Mouse (Mus musculus): Measurements from ENCODE around the gene Gabrb2. TPM values are rescaled to one million over a fixed set of nuclear protein-coding genes. Genes with fewer than 3 reads are reported as not detected.

Gene Gabrb2
- polyA plus RNA-seq, 1 experiment from 2014 or later, result 1.5 TPM

DNA sequence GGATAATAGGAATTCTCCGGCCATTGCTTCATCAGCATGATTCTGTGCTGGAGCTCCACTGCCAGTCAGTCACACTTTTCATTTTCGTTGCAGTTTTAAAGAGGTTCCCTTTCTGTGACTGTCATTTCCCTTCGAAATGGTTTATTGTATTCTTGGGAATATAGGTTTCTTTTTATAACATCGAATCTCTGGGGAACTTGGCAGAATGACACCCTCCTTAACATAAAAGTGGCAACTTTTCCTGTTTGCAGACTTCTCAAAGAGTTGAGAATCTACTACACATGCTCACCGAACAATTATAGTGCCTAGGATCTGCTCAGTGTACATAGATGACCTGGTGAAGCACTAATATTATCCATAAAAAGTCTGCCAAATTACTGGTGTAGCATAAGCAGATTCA is 146.5 kb downstream of the Gabrb2 start:
- H3K27ac ChIP-seq, result no peak overlapping the region
- H3K27me3 ChIP-seq (replicated peaks), result no peaks in the 10 kb centered on the region
- no peak overlapping the region for H3K9ac ChIP-seq
- no peaks in the 10 kb centered on the region for H3K4me1 ChIP-seq (replicated peaks)
- 89% methylated on average over 5 of the region's 5 CpGs for WGBS
- no peak overlapping the region for H3K4me2 ChIP-seq (replicated peaks)
- H3K36me3 ChIP-seq, result no peaks in the 10 kb centered on the region
- H3K9me3 ChIP-seq, result no peaks in the 10 kb centered on the region
- ATAC-seq, result no peak
- H3K4me3 ChIP-seq (replicated peaks), result no peak overlapping the region

DNA sequence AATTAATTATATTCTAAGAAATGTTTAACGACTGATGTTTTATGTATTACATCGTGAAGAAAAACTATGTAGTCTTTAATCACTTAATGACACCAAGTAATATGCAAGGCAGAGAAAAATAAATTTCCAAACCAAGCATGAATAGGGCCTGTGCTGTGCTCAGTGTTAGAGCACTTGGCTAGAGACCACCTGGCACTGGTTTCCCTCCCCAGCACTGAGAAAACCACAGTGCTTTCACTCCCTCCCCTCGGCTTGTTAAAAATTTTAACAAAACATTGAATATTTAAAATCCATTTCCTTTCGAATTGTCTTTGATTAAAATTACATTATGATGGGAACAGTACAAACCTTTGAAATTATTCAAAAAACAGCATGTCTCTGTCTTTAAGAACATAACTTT is 151.9 kb downstream of the Gabrb2 start:
- no peak for ATAC-seq
- H3K9ac ChIP-seq, result no peak overlapping the region
- WGBS, result 71% methylated on average over 4 of the region's 4 CpGs
- H3K4me2 ChIP-seq (replicated peaks), result no peak overlapping the region
- no peaks in the 10 kb centered on the region for H3K27me3 ChIP-seq (replicated peaks)
- H3K27ac ChIP-seq, result no peak overlapping the region
- H3K9me3 ChIP-seq, result no peaks in the 10 kb centered on the region
- H3K4me3 ChIP-seq (replicated peaks), result no peak overlapping the region
- H3K36me3 ChIP-seq, result no peaks in the 10 kb centered on the region
- H3K4me1 ChIP-seq (replicated peaks), result no peaks in the 10 kb centered on the region

DNA sequence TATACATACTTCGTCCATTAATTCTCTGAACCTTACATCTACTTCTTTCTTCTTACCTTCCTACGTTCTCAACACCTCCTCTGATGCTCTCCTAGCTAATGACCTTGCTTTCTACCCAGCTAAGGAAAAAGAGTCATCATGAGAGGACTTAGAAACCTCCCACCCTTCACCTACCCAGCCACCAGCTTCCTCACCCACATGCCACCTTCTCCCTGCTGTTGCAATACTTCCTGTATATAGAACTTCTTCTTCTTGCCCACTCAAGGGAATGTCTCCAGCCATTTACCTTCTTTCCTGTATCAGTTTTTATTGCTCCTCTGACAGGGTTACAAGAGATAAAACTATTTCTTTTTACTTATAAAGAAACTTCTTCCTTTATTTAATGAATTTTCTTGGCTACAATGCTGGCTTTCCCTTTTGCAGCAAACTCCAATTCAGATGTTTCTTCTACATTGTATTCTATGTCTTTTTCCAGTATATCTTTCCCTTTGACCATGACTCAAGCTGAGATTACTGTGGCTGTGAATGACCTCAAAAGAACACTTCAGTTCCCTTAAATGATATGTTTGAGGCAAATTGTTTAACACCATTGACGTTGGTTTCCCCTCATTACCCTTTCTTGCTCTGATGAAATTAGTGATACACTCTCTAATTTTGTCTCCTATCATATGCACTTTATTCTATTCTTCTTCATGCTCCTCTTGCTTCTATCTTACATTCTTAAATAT is 155.8 kb downstream of the Gabrb2 start:
- ATAC-seq, result no peak
- Histone ChIP-seq H3K27ac (no peak overlapping the region), H3K4me3 (replicated peaks) (no peak overlapping the region), H3K4me2 (replicated peaks) (no peak overlapping the region), H3K27me3 (replicated peaks) (no peaks in the 10 kb centered on the region), H3K4me1 (replicated peaks) (no peaks in the 10 kb centered on the region), H3K36me3 (no peaks in the 10 kb centered on the region), H3K9me3 (no peaks in the 10 kb centered on the region), H3K9ac (no peak overlapping the region)
- 83% methylated on average over 3 of the region's 3 CpGs for WGBS

DNA sequence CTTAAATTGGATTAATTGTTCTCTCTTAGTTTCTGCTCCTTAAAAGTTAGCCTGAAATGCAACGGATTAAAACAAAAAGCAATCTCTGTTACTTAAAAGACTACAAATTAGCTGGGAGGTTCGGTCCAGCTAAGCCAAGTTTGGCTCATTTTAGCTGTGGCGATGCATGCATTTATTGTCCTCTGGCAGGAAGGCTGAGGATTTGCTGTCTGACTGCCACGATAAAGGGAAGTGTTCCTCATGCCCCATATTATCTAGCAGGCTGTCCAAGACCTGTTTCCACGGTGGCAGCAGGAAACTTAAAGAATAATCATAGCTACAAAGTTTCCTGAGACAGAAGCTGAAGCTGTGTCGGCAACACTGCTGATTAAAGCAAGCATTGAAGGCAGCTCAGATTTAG is 160.2 kb downstream of the Gabrb2 start:
- Histone ChIP-seq H3K27me3 (replicated peaks) (no peaks in the 10 kb centered on the region), H3K4me2 (replicated peaks) (no peak overlapping the region), H3K4me3 (replicated peaks) (no peak overlapping the region), H3K36me3 (no peaks in the 10 kb centered on the region), H3K27ac (no peak overlapping the region), H3K9ac (no peak overlapping the region), H3K9me3 (no peaks in the 10 kb centered on the region), H3K4me1 (replicated peaks) (no peaks in the 10 kb centered on the region)
- ATAC-seq, result no peak
- WGBS, result 65% methylated on average over 6 of the region's 6 CpGs

DNA sequence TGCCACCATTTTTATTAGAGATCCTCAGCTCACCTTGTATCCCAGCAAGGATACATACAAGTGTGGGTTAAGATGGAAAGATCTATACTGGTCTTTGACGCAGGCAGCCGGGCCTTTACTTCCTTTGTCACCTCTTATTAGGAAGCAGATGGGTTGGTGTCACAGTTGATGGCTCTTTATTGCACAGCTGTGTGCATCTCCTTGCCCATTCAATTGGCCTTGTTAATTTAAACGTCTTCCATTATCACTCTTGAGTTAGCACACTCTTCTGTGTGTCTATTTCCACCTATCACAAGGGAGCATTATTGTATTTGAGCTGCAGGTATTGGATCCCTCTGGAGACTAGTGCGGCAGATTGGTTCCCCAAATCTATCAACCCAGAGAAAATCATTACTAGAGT is 161.6 kb downstream of the Gabrb2 start:
- H3K4me1 ChIP-seq (replicated peaks), result no peaks in the 10 kb centered on the region
- 73% methylated on average over 4 of the region's 4 CpGs for WGBS

DNA sequence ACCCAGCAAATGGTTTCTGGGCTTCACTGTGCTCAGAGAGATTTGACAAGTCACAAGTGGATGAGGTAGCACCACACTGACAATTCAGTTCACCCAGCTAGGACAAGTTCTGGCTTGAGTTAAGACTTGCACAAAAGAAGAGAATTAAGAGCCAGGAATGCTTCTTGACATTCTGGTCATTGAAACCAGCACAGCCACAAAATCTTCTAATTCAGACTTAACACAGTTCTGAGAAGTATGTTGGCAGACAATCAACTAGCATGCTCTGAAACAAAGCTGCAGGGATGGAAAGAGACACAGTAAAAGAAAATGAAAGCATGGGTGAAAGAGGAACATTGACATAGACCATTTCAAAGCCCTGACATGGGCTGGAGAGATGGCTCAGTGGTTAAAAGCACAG is 162.2 kb downstream of the Gabrb2 start:
- H3K27ac ChIP-seq, result no peak overlapping the region
- no peaks in the 10 kb centered on the region for H3K36me3 ChIP-seq
- no peaks in the 10 kb centered on the region for H3K27me3 ChIP-seq (replicated peaks)
- H3K9me3 ChIP-seq, result no peaks in the 10 kb centered on the region
- no peak overlapping the region for H3K4me2 ChIP-seq (replicated peaks)
- H3K4me3 ChIP-seq (replicated peaks), result no peak overlapping the region
- H3K9ac ChIP-seq, result no peak overlapping the region
- no peaks in the 10 kb centered on the region for H3K4me1 ChIP-seq (replicated peaks)
- no peak for ATAC-seq

More for the DNA sequence above, 161.6 kb downstream of the Gabrb2 start:
- no peaks in the 10 kb centered on the region for H3K27me3 ChIP-seq (replicated peaks)
- no peak overlapping the region for H3K9ac ChIP-seq
- H3K36me3 ChIP-seq, result no peaks in the 10 kb centered on the region
- ATAC-seq, result no peak
- H3K9me3 ChIP-seq, result no peaks in the 10 kb centered on the region
- H3K4me2 ChIP-seq (replicated peaks), result no peak overlapping the region
- no peak overlapping the region for H3K27ac ChIP-seq
- H3K4me3 ChIP-seq (replicated peaks), result no peak overlapping the region

DNA sequence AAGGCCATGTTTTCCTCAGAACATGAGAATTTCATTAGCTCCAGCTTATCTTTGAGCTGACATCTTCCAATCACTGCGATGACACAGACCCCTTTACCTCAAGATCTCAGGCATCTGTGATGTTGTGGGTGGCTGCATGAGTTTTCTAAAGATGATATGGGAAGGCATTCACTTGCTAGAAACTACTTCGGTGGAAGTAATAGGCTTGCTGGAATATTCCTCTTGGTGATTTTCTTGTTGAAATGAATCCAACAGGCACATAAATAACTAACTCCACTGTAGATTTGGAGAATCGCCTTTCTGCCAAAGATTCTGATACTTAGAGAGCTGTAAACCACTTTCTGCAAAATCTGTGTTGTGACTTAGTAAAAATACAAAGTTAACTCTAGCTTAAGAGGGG is 172.9 kb downstream of the Gabrb2 start:
- Histone ChIP-seq H3K4me2 (replicated peaks) (no peak overlapping the region), H3K9ac (no peak overlapping the region), H3K4me1 (replicated peaks) (no peaks in the 10 kb centered on the region), H3K27me3 (replicated peaks) (no peaks in the 10 kb centered on the region), H3K27ac (no peak overlapping the region), H3K36me3 (no peaks in the 10 kb centered on the region), H3K9me3 (no peaks in the 10 kb centered on the region), H3K4me3 (replicated peaks) (no peak overlapping the region)
- no peak for ATAC-seq
- WGBS, result 78% methylated on average over 3 of the region's 3 CpGs

DNA sequence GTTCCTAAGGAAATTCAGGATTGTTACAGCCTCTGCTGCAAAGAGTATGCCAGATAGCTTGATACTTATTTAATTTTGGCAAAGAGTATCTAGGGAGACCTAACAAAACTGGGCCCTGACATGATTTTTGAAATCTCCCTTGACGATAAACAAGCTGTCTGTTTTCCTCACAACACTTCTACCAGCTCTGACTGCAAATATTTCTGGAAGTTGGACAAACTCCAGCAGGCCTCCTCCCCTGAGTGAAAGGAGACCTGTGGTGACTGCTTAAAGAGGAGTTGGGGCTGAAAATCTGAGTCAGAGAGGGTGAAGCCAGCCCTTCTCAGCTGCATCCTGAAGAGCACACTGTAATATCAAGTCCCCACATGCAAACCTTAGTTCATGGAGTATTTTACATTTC is 186.7 kb downstream of the Gabrb2 start:
- Histone ChIP-seq H3K36me3 (no peaks in the 10 kb centered on the region), H3K27ac (no peak overlapping the region), H3K27me3 (replicated peaks) (no peaks in the 10 kb centered on the region), H3K4me2 (replicated peaks) (no peak overlapping the region), H3K4me1 (replicated peaks) (no peaks in the 10 kb centered on the region), H3K9me3 (no peaks in the 10 kb centered on the region), H3K4me3 (replicated peaks) (no peak overlapping the region), H3K9ac (no peak overlapping the region)
- 57% methylated on average over 1 of the region's 1 CpGs for WGBS
- no peak for ATAC-seq

DNA sequence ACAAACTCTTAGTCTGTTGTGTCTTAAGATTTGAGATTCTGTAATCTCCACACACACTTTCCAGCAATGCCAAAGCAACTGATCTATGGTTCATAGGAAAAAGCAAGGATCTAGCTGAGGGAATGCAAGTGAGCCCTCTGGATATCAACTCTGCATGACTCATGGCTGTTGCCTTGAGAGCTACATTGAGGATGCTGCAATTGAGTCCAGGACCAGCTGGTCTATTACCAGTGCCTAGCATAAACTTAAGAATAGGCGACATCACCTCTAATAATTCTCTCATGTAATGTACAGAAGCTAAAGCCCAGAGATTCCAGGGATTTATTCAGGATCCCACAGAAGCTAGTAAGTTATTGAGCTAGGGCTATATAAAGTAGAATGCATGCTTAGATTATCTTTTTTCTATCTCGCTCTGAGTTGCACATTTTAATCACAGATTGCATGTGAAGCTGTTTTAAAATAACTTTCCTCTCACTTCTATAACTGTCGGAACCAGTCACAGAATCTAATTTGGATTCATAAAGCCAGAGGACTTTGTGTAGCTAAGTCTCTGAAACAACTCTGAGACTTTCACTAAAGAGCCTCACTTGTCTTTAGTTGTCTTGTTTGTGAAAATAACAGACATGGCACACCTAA is 189.7 kb downstream of the Gabrb2 start:
- no peaks in the 10 kb centered on the region for H3K36me3 ChIP-seq
- no peak overlapping the region for H3K27ac ChIP-seq
- H3K9ac ChIP-seq, result no peak overlapping the region
- 88% methylated on average over 3 of the region's 3 CpGs for WGBS
- no peak overlapping the region for H3K4me2 ChIP-seq (replicated peaks)
- no peaks in the 10 kb centered on the region for H3K9me3 ChIP-seq
- H3K27me3 ChIP-seq (replicated peaks), result no peaks in the 10 kb centered on the region
- no peak for ATAC-seq
- H3K4me1 ChIP-seq (replicated peaks), result no peaks in the 10 kb centered on the region
- H3K4me3 ChIP-seq (replicated peaks), result no peak overlapping the region

DNA sequence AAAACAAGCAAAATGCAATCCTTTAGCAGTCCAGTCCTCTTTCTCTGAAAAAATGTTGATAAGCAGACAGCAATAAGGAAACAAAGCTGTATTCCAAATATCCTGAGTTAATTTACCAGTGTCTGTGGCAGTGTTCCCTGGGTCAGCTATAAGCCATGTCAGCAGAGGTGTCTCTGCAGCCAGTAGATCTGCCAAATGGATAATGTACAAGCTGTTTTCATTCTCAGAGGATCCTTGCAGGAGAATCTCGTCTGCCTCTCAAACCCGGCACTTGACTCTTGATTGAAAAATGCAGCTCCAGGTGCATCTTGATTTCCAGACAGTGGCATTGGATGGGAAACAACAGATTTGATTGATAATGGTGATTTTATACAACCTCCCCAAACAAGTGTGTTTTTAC is 198.6 kb downstream of the Gabrb2 start:
- H3K4me2 ChIP-seq (replicated peaks), result no peak overlapping the region
- WGBS, result 72% methylated on average over 2 of the region's 2 CpGs

DNA sequence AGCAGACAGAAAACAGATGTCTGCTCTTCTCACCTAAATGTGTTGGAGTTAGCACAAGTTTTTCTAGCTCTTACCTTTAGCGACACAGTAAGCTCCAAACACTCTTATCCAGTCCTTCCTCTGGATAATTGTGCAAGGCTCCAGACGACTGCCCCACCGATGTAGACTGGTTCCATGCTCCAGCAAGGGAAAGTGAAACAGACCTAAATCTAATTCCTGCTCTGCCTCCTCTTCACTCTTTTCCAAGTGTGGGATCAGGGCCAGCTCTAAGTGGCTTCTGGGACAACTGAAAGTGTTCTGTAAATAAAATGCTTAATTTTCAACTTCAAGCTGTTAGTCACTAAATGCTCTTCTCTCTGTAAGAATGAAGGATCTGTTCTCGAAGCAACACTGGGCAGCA is 201.6 kb downstream of the Gabrb2 start:
- Histone ChIP-seq H3K4me1 (replicated peaks) (no peaks in the 10 kb centered on the region), H3K9me3 (no peaks in the 10 kb centered on the region), H3K27me3 (replicated peaks) (no peaks in the 10 kb centered on the region), H3K4me3 (replicated peaks) (no peak overlapping the region), H3K27ac (no peak overlapping the region), H3K36me3 (no peaks in the 10 kb centered on the region), H3K4me2 (replicated peaks) (no peak overlapping the region), H3K9ac (no peak overlapping the region)
- WGBS, result 61% methylated on average over 4 of the region's 4 CpGs
- ATAC-seq, result no peak

More for the DNA sequence above, 198.6 kb downstream of the Gabrb2 start:
- H3K27ac ChIP-seq, result no peak overlapping the region
- ATAC-seq, result no peak
- H3K9me3 ChIP-seq, result no peaks in the 10 kb centered on the region
- H3K27me3 ChIP-seq (replicated peaks), result no peaks in the 10 kb centered on the region
- no peaks in the 10 kb centered on the region for H3K4me1 ChIP-seq (replicated peaks)
- H3K36me3 ChIP-seq, result no peaks in the 10 kb centered on the region
- no peak overlapping the region for H3K4me3 ChIP-seq (replicated peaks)
- no peak overlapping the region for H3K9ac ChIP-seq

DNA sequence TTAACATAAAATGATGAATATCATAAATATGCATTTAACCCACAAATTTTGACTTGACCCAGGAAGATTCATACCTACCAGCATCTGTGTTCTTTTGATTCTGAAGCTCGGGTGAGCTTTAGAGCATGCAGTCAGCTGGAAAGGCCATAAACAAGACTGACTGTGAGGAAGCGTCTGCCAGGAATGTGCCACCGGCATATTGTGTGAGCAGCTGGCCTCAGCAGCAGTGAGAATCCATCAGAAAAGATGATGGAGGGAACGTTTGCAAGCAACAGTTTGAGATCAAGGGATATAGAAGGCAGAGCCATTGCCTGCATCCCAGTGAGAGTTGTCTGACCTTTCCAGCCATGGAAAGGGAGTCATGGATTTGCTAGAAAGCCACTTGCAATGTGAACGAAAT is 230.6 kb downstream of the Gabrb2 start:
- no peak for ATAC-seq
- H3K4me2 ChIP-seq (replicated peaks), result no peak overlapping the region
- no peaks in the 10 kb centered on the region for H3K36me3 ChIP-seq
- H3K9me3 ChIP-seq, result no peaks in the 10 kb centered on the region
- H3K27me3 ChIP-seq (replicated peaks), result no peaks in the 10 kb centered on the region
- 48% methylated on average over 5 of the region's 5 CpGs for WGBS
- H3K4me1 ChIP-seq (replicated peaks), result no peaks in the 10 kb centered on the region
- no peak overlapping the region for H3K27ac ChIP-seq
- H3K4me3 ChIP-seq (replicated peaks), result no peak overlapping the region
- H3K9ac ChIP-seq, result no peak overlapping the region

DNA sequence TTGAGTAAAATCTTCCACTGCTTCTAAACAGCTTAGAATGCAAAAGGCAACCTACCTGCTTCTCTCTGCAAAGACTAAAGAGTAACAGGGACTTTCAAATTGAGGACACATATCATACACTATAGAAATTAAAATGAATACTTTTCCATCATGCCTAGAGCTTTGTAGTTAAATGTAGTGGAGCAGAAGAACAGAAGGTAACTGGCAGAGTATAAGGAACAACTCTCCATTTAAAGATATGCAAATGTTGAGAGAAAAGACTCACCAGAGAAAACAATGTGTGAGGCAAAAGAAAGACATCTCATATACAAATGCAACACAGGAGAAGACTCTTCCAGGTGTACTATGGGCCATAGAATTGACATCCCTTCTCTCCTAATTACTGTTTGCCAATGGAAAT is 232.0 kb downstream of the Gabrb2 start:
- no peak overlapping the region for H3K4me2 ChIP-seq (replicated peaks)
- no peaks in the 10 kb centered on the region for H3K9me3 ChIP-seq
- H3K4me3 ChIP-seq (replicated peaks), result no peak overlapping the region
- H3K4me1 ChIP-seq (replicated peaks), result no peaks in the 10 kb centered on the region
- ATAC-seq, result no peak
- H3K9ac ChIP-seq, result no peak overlapping the region
- H3K36me3 ChIP-seq, result no peaks in the 10 kb centered on the region
- H3K27me3 ChIP-seq (replicated peaks), result no peaks in the 10 kb centered on the region
- H3K27ac ChIP-seq, result no peak overlapping the region
